Mouse (Mus musculus): ENCODE data around the gene Gorasp2.

DNA sequence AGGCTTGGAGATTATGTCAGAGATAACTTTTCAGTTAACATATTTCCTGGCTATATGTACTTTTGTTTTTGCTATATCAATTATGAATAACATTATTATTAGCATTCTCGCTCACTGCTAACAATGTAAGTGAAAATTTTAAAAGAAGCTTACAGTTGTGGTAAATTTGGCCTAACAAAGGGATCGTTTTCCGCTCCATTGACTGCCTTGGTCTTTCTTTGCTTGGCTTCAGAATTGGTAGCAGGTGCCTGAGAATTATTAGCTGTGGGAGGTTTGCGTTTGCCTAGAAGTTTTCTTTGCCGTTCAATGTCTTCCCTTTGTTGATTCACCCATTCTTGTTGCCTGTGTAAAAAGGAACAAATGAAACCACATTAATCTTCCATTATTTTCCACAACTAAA, 80.5 kb downstream of the Gorasp2 start:
- TF ChIP-seq CTCF (IDR thresholded peaks at IDR 0.05; ENCODE audit: borderline replicate concordance, extremely low read depth, insufficient read depth, insufficient read length) (no peak), POLR2A (IDR thresholded peaks at IDR 0.05; ENCODE audit: borderline replicate concordance, extremely low read depth, insufficient read depth, insufficient read length, poor library complexity, severe bottlenecking) (no peak)
